In the genomic region with DNA sequence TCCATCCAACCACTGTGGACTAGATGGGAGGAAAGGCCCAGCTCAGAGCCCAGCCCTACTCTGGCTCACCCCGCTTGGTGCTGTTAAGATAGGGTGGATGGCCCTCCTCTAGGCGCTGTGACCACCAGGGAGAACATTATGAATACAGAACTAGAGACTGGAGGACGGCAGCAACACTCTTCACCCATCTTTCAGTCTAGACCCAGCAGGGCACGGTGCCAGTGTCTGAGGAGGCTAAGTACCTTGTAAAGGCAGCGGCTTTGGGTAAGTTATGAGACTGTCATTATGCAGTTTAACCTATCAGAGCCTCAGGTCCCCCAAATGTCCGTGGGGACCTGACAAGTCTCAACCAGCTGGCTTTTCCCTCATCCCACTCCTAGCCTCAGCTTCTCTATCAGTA, we compare ENCODE assay signal across 8 mouse cellular contexts. TPM values are rescaled to one million over a fixed set of nuclear protein-coding genes. Genes with fewer than 3 reads are reported as not detected.
DNase-seq lines count a peak whose midpoint lies in the region; ATAC-seq lines count a peak whose summit lies in the region.

A gene (plus strand): TSS at position 153 of the 400 bp plus-strand sequence.

- ATAC-seq in embryonic facial prominence, embryonic 13.5 days (ENCODE audit: insufficient number of reproducible peaks, insufficient read depth, low FRiP score, low TSS enrichment, low read depth): no peak
- 0 out of 2 replicates have a peak, but pooled peaks have one; percentile 36 for ATAC-seq in hindbrain, embryonic 11.5 days (ENCODE audit: low FRiP score)

- WGBS in embryonic facial prominence, embryonic 13.5 days: 54% methylated on average over 6 of the region's 6 CpGs
- 56% methylated on average over 6 of the region's 6 CpGs for WGBS in hindbrain, embryonic 11.5 days

- peak within 1 kb of the TSS; percentile 58 for H3K4me3 ChIP-seq in embryonic facial prominence, embryonic 13.5 days
- peak within 1 kb of the TSS; percentile 43 for H3K4me3 ChIP-seq in hindbrain, embryonic 11.5 days (ENCODE audit: low read depth, low read length)

- peak within 1 kb of the TSS; percentile 72 for H3K9ac ChIP-seq in embryonic facial prominence, embryonic 13.5 days
- peak within 1 kb of the TSS; percentile 55 for H3K9ac ChIP-seq in hindbrain, embryonic 11.5 days (ENCODE audit: low read depth, low read length)

- H3K27me3 ChIP-seq in embryonic facial prominence, embryonic 13.5 days: no peaks in the 10 kb centered on the region; the same call in 1 of the 2 replicates
- peaks cover 2% of the 10 kb centered on the region; the same call in 1 of the 2 replicates for H3K27me3 ChIP-seq in hindbrain, embryonic 11.5 days (ENCODE audit: control insufficient read depth, insufficient read depth, low read length)

- H3K4me2 ChIP-seq in embryonic facial prominence, embryonic 13.5 days: peak within 1 kb of the TSS; percentile 79
- peak within 1 kb of the TSS; percentile 81 for H3K4me2 ChIP-seq in hindbrain, embryonic 11.5 days (replicated peaks; ENCODE audit: low read depth, low read length)

- no peak within 1 kb of the TSS for H3K27ac ChIP-seq in embryonic facial prominence, embryonic 13.5 days
- no peak within 1 kb of the TSS for H3K27ac ChIP-seq in hindbrain, embryonic 11.5 days (ENCODE audit: low read depth, low read length)

- peak; percentile 43 for DNase-seq in right cerebral cortex, postnatal 4 days
- DNase-seq in right cerebral cortex, adult 18-20 months: no peak
- no peak for DNase-seq in hindbrain, embryonic 11.5 days (ENCODE audit: low spot score)
- peak; percentile 32 for DNase-seq in lung, postnatal 10 days
- DNase-seq in layer of hippocampus, postnatal 36 days: no peak
- no peak for DNase-seq in urinary bladder, postnatal 10 days (ENCODE audit: low spot score)
- DNase-seq in retina, postnatal 1 day: no peak

- peaks cover 46% of the 10 kb centered on the region for H3K4me1 ChIP-seq in embryonic facial prominence, embryonic 13.5 days
- 0 out of 2 replicates have a peak, but pooled peaks cover 2% of the 10 kb centered on the region for H3K4me1 ChIP-seq in hindbrain, embryonic 11.5 days (replicated peaks; ENCODE audit: control insufficient read depth, insufficient read depth, low read length)

- no peaks in the 10 kb centered on the region for H3K36me3 ChIP-seq in embryonic facial prominence, embryonic 13.5 days
- no peaks in the 10 kb centered on the region for H3K36me3 ChIP-seq in hindbrain, embryonic 11.5 days (ENCODE audit: control insufficient read depth, insufficient read depth, low read length)

- H3K9me3 ChIP-seq in embryonic facial prominence, embryonic 13.5 days: no peaks in the 10 kb centered on the region
- no peaks in the 10 kb centered on the region for H3K9me3 ChIP-seq in hindbrain, embryonic 11.5 days (ENCODE audit: control insufficient read depth, low read length)

RNA-seq across cellular contexts. Expression of the gene that starts here (rescaled TPM):
- 3.9 and 4.0 TPM in 2 replicates for polyA plus RNA-seq in embryonic facial prominence, embryonic 13.5 days (2015; fragmentation: Nextera tagmentation; extraction: Ambion mirVana)
- 3.1 and 3.3 TPM in 2 replicates for polyA plus RNA-seq in hindbrain, embryonic 11.5 days (2014; fragmentation: Nextera tagmentation; extraction: Ambion mirVana)
- total RNA-seq in layer of hippocampus, postnatal 36 days (2021): 1 to 10 TPM; 1.6 to 1.8 TPM

Comparison
In these comparisons a context has a peak if more than half of its experiments do, and no peak if none do; other contexts are left out.
1. DNase-seq: peak in right cerebral cortex, postnatal 4 days (single experiment) and lung, postnatal 10 days (single experiment); none in right cerebral cortex, adult 18-20 months (single experiment), hindbrain, embryonic 11.5 days (single experiment), layer of hippocampus, postnatal 36 days (0 of 2), urinary bladder, postnatal 10 days (single experiment) and retina, postnatal 1 day (single experiment).